Mouse (Mus musculus) kidney, adult 2 months (tissue): ENCODE measurements around the gene Tmc4. TPM values are rescaled to one million over a fixed set of nuclear protein-coding genes. Genes with fewer than 3 reads are reported as not detected.
"Not testable (repeated sequence)": the region's sequence is repeated elsewhere in the genome, so short reads cannot be mapped to it uniquely, and the experiment has no call there.

Experiments used
- DNase-seq: peaks from one replicate; pipeline ENCODE4 v3.0.0; 2021
- H3K27ac ChIP-seq: fragments of 200-500 bp; 2 replicates; pipeline ENCODE4 v1.5.1; 2012; ENCODE audit warnings: low read depth, low read length, control low read depth, inconsistent platforms; ENCODE audit not compliant: insufficient read depth
- H3K27me3 ChIP-seq: fragments of 200-500 bp; replicated peaks from 2 replicates; pipeline ENCODE4 v1.6.1; 2012; ENCODE audit warnings: mild to moderate bottlenecking, moderate library complexity, low read length, inconsistent platforms; ENCODE audit not compliant: control insufficient read depth, insufficient read depth
- H3K36me3 ChIP-seq: fragments of 200-500 bp; 2 replicates; pipeline ENCODE4 v1.6.1; 2012; ENCODE audit warnings: mild to moderate bottlenecking, moderate library complexity, low read length, inconsistent platforms; ENCODE audit not compliant: control insufficient read depth, insufficient read depth
- H3K4me1 ChIP-seq: fragments of 200-500 bp; 2 replicates; pipeline ENCODE4 v1.6.1; 2011; ENCODE audit warnings: low read length; ENCODE audit not compliant: control insufficient read depth, insufficient read depth
- H3K4me3 ChIP-seq: fragments of 200-500 bp; 2 replicates; pipeline ENCODE4 v1.5.1; 2011; ENCODE audit warnings: mild to moderate bottlenecking, low read depth, low read length, control low read depth; ENCODE audit not compliant: insufficient read depth
- CTCF ChIP-seq: fragments of 200-500 bp; conservative IDR thresholded peaks from 2 replicates; pipeline ENCODE4 v1.5.1; 2011; ENCODE audit warnings: low read depth, mild to moderate bottlenecking, control low read depth, low read length, moderate library complexity, mixed read lengths; ENCODE audit not compliant: insufficient read depth, insufficient read length
- POLR2A ChIP-seq: fragments of 200-500 bp; IDR thresholded peaks from one replicate; pipeline ENCODE4 v1.6.1; 2011; ENCODE audit warnings: low read depth, low read length, control low read depth
- WGBS: fragments of 180-500 bp; shearing (Covaris S2); methylation state at CpG from one replicate; pipeline ENCODE4 v1.1.7; 2018; 5-methylcytosine and 5-hydroxymethylcytosine counted together
- polyA plus RNA-seq: library from polyadenylated mRNA; depleted of rRNA; stranded (reverse); fragments of >200 nt; gene quantifications from 2 replicates; pipeline ENCODE4 v1.2.3, GENCODE M21; 2012

Tmc4 gene
- polyA plus RNA-seq, 1 experiment = 45.5 TPM

GRCm38 (mm10) chr7:3703148-3703878 is 26.0 kb upstream of the Tmc4 start:
- Histone ChIP-seq H3K4me1 (no peaks in the 10 kb centered on the region), H3K27ac (peak overlapping the region; percentile 11), H3K36me3 (peaks cover 7% of the 10 kb centered on the region), H3K4me3 (no peak overlapping the region), H3K27me3 (no peaks in the 10 kb centered on the region)
- no peak for TF ChIP-seq CTCF
- no peak for TF ChIP-seq POLR2A
- no peak for DNase-seq
- 21% methylated on average over 6 of the region's 6 CpGs for WGBS

GRCm38 (mm10) chr7:3698471-3698870 is 21.1 kb upstream of the Tmc4 start:
- WGBS = 92% methylated on average over 6 of the region's 6 CpGs
- Histone ChIP-seq H3K27ac (no peak overlapping the region), H3K4me1 (no peaks in the 10 kb centered on the region; the same call in 1 of the 2 replicates), H3K4me3 (no peak overlapping the region), H3K27me3 (no peaks in the 10 kb centered on the region), H3K36me3 (no peaks in the 10 kb centered on the region)
- no peak for TF ChIP-seq CTCF
- DNase-seq = no peak

GRCm38 (mm10) chr7:3694949-3695305 is 17.6 kb upstream of the Tmc4 start:
- DNase-seq = peak; percentile 23
- Histone ChIP-seq H3K27ac (peak overlapping the region; percentile 49; the same call in 1 of the 2 replicates), H3K4me3 (peak overlapping the region; percentile 64)
- WGBS = 4% methylated on average over 9 of the region's 9 CpGs
- not testable (repeated sequence) for H3K4me1 ChIP-seq, H3K27me3 ChIP-seq, H3K36me3 ChIP-seq

GRCm38 (mm10) chr7:3694076-3694948 is 17.0 kb upstream of the Tmc4 start:
- under 1% methylated on average over 54 of the region's 55 CpGs for WGBS
- Histone ChIP-seq H3K36me3 (no peaks in the 10 kb centered on the region), H3K27ac (peak overlapping the region; percentile 92), H3K4me1 (no peaks in the 10 kb centered on the region; the same call in 1 of the 2 replicates), H3K27me3 (no peaks in the 10 kb centered on the region), H3K4me3 (peak overlapping the region; percentile 64)
- peak; percentile 90 for DNase-seq
- TF ChIP-seq POLR2A = no peak
- TF ChIP-seq CTCF = no peak

- Histone ChIP-seq H3K4me3 (peak overlapping the region; percentile 64), H3K27me3 (no peaks in the 10 kb centered on the region), H3K27ac (peak overlapping the region; percentile 92), H3K4me1 (no peaks in the 10 kb centered on the region; the same call in 1 of the 2 replicates), H3K36me3 (no peaks in the 10 kb centered on the region)
- whole genome bisulfite sequencing = under 1% methylated on average over 18 of the region's 18 CpGs
- no peak for TF ChIP-seq POLR2A
- TF ChIP-seq CTCF = no peak
- DNase-seq = no peak
Observed at GRCm38 (mm10) chr7:3693809-3694075, 16.4 kb upstream of the Tmc4 start.

- Histone ChIP-seq H3K4me1 (no peaks in the 10 kb centered on the region; the same call in 1 of the 2 replicates), H3K4me3 (peak within 1 kb of the TSS; percentile 64), H3K27me3 (no peaks in the 10 kb centered on the region), H3K36me3 (no peaks in the 10 kb centered on the region), H3K27ac (peak within 1 kb of the TSS; percentile 92)
- WGBS = under 1% methylated on average over 55 of the region's 55 CpGs
- peak; percentile 99 for DNase-seq
- TF ChIP-seq POLR2A (peak; percentile 94), CTCF (no peak)
Observed at GRCm38 (mm10) chr7:3692987-3693808, 15.8 kb upstream of the Tmc4 start, which contains the start of gene Mboat7. Gene Mboat7, minus strand, starts transcription at chr7:3693523.

- peak; percentile 9 for DNase-seq
- no peaks in the 10 kb centered on the region for H3K36me3 ChIP-seq
- peak within 1 kb of the TSS; percentile 92 for H3K27ac ChIP-seq
- no peak for TF ChIP-seq POLR2A
- H3K4me1 ChIP-seq = no peaks in the 10 kb centered on the region; the same call in 1 of the 2 replicates
- peak within 1 kb of the TSS; percentile 64 for H3K4me3 ChIP-seq
- H3K27me3 ChIP-seq = no peaks in the 10 kb centered on the region
- under 1% methylated on average over 49 of the region's 49 CpGs for WGBS
Observed at GRCm38 (mm10) chr7:3692382-3692986, 15.1 kb upstream of the Tmc4 start, which contains the start of gene Tsen34. Gene Tsen34, plus strand, starts transcription at chr7:3692863.
